Mouse (Mus musculus) lung, postnatal 0 days (tissue): ENCODE data around the gene Ssbp4. TPM values are rescaled to one million over a fixed set of nuclear protein-coding genes. Genes with fewer than 3 reads are reported as not detected.

ENCODE experiments used
- ATAC-seq: fragments of 200-750 bp; cut with Nextera tagmentation; 2 replicates; pipeline ENCODE4 v1.8.0; 2017; ENCODE audit warnings: moderate library complexity
- DNase-seq: peaks from one replicate; pipeline ENCODE4 v3.0.0-alpha.2; 2016; ENCODE audit warnings: low spot score
- H3K27ac ChIP-seq: fragments of 300-500 bp; sonication (generic); 2 replicates; pipeline ENCODE4 v1.5.1; 2014; ENCODE audit warnings: antibody characterized with exemption, mild to moderate bottlenecking, low read length, mixed read lengths
- H3K27me3 ChIP-seq: fragments of 300-500 bp; sonication (generic); replicated peaks from 2 replicates; pipeline ENCODE4 v1.6.1; 2014; ENCODE audit warnings: low read length, mixed read lengths; ENCODE audit not compliant: insufficient read depth
- H3K36me3 ChIP-seq: fragments of 300-500 bp; sonication (generic); 2 replicates; pipeline ENCODE4 v1.6.1; 2014; ENCODE audit warnings: low read length, mixed read lengths; ENCODE audit not compliant: insufficient read depth
- H3K4me1 ChIP-seq: fragments of 300-500 bp; sonication (generic); 2 replicates; pipeline ENCODE4 v1.6.1; 2014; ENCODE audit warnings: antibody characterized with exemption, low read depth, low read length, mixed read lengths; ENCODE audit not compliant: insufficient read depth
- H3K4me2 ChIP-seq: fragments of 300-500 bp; sonication (generic); replicated peaks from 2 replicates; pipeline ENCODE4 v1.6.1; 2014; ENCODE audit warnings: low read depth, mild to moderate bottlenecking, low read length, moderate library complexity, mixed read lengths
- H3K4me3 ChIP-seq: fragments of 300-500 bp; sonication (generic); 2 replicates; pipeline ENCODE4 v1.5.1; 2014; ENCODE audit warnings: low read depth, low read length
- H3K9ac ChIP-seq: fragments of 300-500 bp; sonication (generic); replicated peaks from 2 replicates; pipeline ENCODE4 v1.6.1; 2014; ENCODE audit warnings: low read depth, mild to moderate bottlenecking
- H3K9me3 ChIP-seq: fragments of 300-500 bp; sonication (generic); 2 replicates; pipeline ENCODE4 v1.6.1; 2016; ENCODE audit warnings: low read length, mixed read lengths
- CTCF ChIP-seq: IDR thresholded peaks from 2 replicates; pipeline ENCODE4 v1.5.1; 2016; ENCODE audit warnings: antibody characterized with exemption, mild to moderate bottlenecking
- EP300 ChIP-seq: IDR thresholded peaks from 2 replicates; pipeline ENCODE4 v1.6.1; 2016; ENCODE audit warnings: antibody characterized with exemption, mild to moderate bottlenecking, control low read depth
- WGBS: fragments of 180-500 bp; shearing (Covaris S2); extraction: QIAGEN DNeasy Blood & Tissue Kit; methylation state at CpG from one replicate; pipeline ENCODE4 v1.1.7; 2014; 5-methylcytosine and 5-hydroxymethylcytosine counted together
- polyA plus RNA-seq: library from polyadenylated mRNA; unstranded; fragments of >200 nt; fragmentation: Nextera tagmentation; extraction: Ambion mirVana; gene quantifications from 2 replicates; pipeline ENCODE4 v1.2.1, GENCODE M21; 2015

Gene Ssbp4
- polyA plus RNA-seq, 1 experiment from 2014 or later: 125 TPM

- Histone ChIP-seq H3K9ac (no peak overlapping the region), H3K27ac (0 out of 2 replicates have a peak overlapping the region, but pooled peaks have one; percentile 26), H3K4me2 (peak overlapping the region; percentile 60), H3K9me3 (no peaks in the 10 kb centered on the region), H3K36me3 (no peaks in the 10 kb centered on the region), H3K4me3 (peak overlapping the region; percentile 31), H3K27me3 (no peaks in the 10 kb centered on the region), H3K4me1 (peaks cover 11% of the 10 kb centered on the region; the same call in 1 of the 2 replicates)
- DNase-seq: peak; percentile 91
- WGBS: under 1% methylated on average over 60 of the region's 60 CpGs
- TF ChIP-seq EP300 (no peak), CTCF (peak; percentile 100)
- ATAC-seq: peak; percentile 87
These were observed 21.2 kb upstream of the Ssbp4 start for GRCm38 (mm10) chr8:70629574-70630531.

GRCm38 (mm10) chr8:70628986-70629490 is 20.4 kb upstream of the Ssbp4 start:
- no peak overlapping the region for H3K4me3 ChIP-seq
- H3K27ac ChIP-seq: no peak overlapping the region
- H3K9ac ChIP-seq: no peak overlapping the region
- H3K36me3 ChIP-seq: no peaks in the 10 kb centered on the region
- ATAC-seq (no peak), DNase-seq (no peak)
- peak overlapping the region; percentile 60; the same call in 1 of the 2 replicates for H3K4me2 ChIP-seq
- no peak for TF ChIP-seq EP300
- no peak for TF ChIP-seq CTCF
- WGBS: 51% methylated on average over 7 of the region's 7 CpGs
- peaks cover 11% of the 10 kb centered on the region; the same call in 1 of the 2 replicates for H3K4me1 ChIP-seq
- no peaks in the 10 kb centered on the region for H3K9me3 ChIP-seq
- H3K27me3 ChIP-seq: no peaks in the 10 kb centered on the region

GRCm38 (mm10) chr8:70627041-70627440 is 18.4 kb upstream of the Ssbp4 start:
- Histone ChIP-seq H3K4me3 (no peak overlapping the region), H3K27ac (no peak overlapping the region), H3K9ac (no peak overlapping the region), H3K36me3 (no peaks in the 10 kb centered on the region), H3K4me1 (peaks cover 11% of the 10 kb centered on the region; the same call in 1 of the 2 replicates), H3K4me2 (no peak overlapping the region), H3K9me3 (no peaks in the 10 kb centered on the region), H3K27me3 (no peaks in the 10 kb centered on the region)
- 85% methylated on average over 5 of the region's 5 CpGs for WGBS
- ATAC-seq (no peak), DNase-seq (no peak)
- TF ChIP-seq EP300 (no peak), CTCF (no peak)

GRCm38 (mm10) chr8:70625104-70625503 is 16.4 kb upstream of the Ssbp4 start:
- Histone ChIP-seq H3K4me2 (no peak overlapping the region), H3K4me1 (peaks cover 3% of the 10 kb centered on the region; the same call in 1 of the 2 replicates), H3K27me3 (no peaks in the 10 kb centered on the region), H3K4me3 (no peak overlapping the region), H3K9ac (no peak overlapping the region), H3K9me3 (no peaks in the 10 kb centered on the region), H3K36me3 (no peaks in the 10 kb centered on the region), H3K27ac (no peak overlapping the region)
- DNase-seq: peak; percentile 75
- WGBS: 10% methylated on average over 5 of the region's 5 CpGs
- ATAC-seq: 0 out of 2 replicates have a peak, but pooled peaks have one; percentile 27
- TF ChIP-seq EP300 (no peak), CTCF (peak; percentile 77)

GRCm38 (mm10) chr8:70622220-70622619 is 13.5 kb upstream of the Ssbp4 start:
- no peak for TF ChIP-seq EP300
- TF ChIP-seq CTCF: no peak
- 48% methylated on average over 3 of the region's 3 CpGs for WGBS
- H3K4me2 ChIP-seq: no peak overlapping the region
- no peaks in the 10 kb centered on the region for H3K4me1 ChIP-seq
- no peak overlapping the region for H3K27ac ChIP-seq
- H3K36me3 ChIP-seq: no peaks in the 10 kb centered on the region
- H3K4me3 ChIP-seq: no peak overlapping the region
- ATAC-seq (no peak), DNase-seq (no peak)
- no peak overlapping the region for H3K9ac ChIP-seq
- no peaks in the 10 kb centered on the region for H3K9me3 ChIP-seq
- H3K27me3 ChIP-seq: no peaks in the 10 kb centered on the region

- no peak overlapping the region for H3K9ac ChIP-seq
- no peaks in the 10 kb centered on the region for H3K27me3 ChIP-seq
- H3K36me3 ChIP-seq: no peaks in the 10 kb centered on the region
- ATAC-seq (peak; percentile 80), DNase-seq (peak; percentile 79)
- no peak overlapping the region for H3K4me3 ChIP-seq
- no peaks in the 10 kb centered on the region for H3K9me3 ChIP-seq
- TF ChIP-seq CTCF (no peak), EP300 (no peak)
- H3K27ac ChIP-seq: no peak overlapping the region
- H3K4me1 ChIP-seq: no peaks in the 10 kb centered on the region
- 26% methylated on average over 9 of the region's 9 CpGs for WGBS
- no peak overlapping the region for H3K4me2 ChIP-seq
These were observed 10.2 kb upstream of the Ssbp4 start for GRCm38 (mm10) chr8:70618888-70619334.
